Mouse (Mus musculus) E14TG2a.4 (cell line): ENCODE measurements around the gene Lyst.

ENCODE experiments used
- CTCF ChIP-seq: conservative IDR thresholded peaks from 2 replicates; pipeline ENCODE4 v1.5.1; 2014; ENCODE audit warnings: low read length
- NANOG ChIP-seq: IDR thresholded peaks from 2 replicates; pipeline ENCODE4 v1.6.1; 2014; ENCODE audit warnings: borderline replicate concordance, low read length, mixed read lengths

- TF ChIP-seq CTCF, result no peak
- no peak for TF ChIP-seq NANOG
Measured at GRCm38 (mm10) chr13:13637577-13637976, 47.4 kb downstream of the Lyst start.
